Mouse (Mus musculus) left cerebral cortex, adult 9 months (tissue): ENCODE results near the gene 3110082I17Rik.
"Not testable (repeated sequence)": the region's sequence is repeated elsewhere in the genome, so short reads cannot be mapped to it uniquely, and the experiment has no call there.

Source experiments
- DNase-seq, 2 experiments: peaks; one replicate each; pipeline ENCODE4 v3.0.0; 2022; ENCODE audit warnings: low spot score in 2 of 2

3110082I17Rik gene

GRCm38 (mm10) chr5:139394399-139394798 lies 65.9 kb downstream of the 3110082I17Rik start:
- DNase-seq = no peak

GRCm38 (mm10) chr5:139393197-139393588 lies 67.1 kb downstream of the 3110082I17Rik start:
- no peak for DNase-seq

GRCm38 (mm10) chr5:139392219-139393196 lies 67.8 kb downstream of the 3110082I17Rik start:
- DNase-seq = no peak

GRCm38 (mm10) chr5:139391309-139391990 lies 68.9 kb downstream of the 3110082I17Rik start:
- no peak for DNase-seq

- DNase-seq = not testable (repeated sequence)
Measured at GRCm38 (mm10) chr5:139390324-139391119, 69.8 kb downstream of the 3110082I17Rik start.

GRCm38 (mm10) chr5:139389676-139390061 lies 70.7 kb downstream of the 3110082I17Rik start:
- peak in 1 of 2 experiments; percentile 54 for DNase-seq

- peak in 1 of 2 experiments; percentile 52 for DNase-seq
Measured at GRCm38 (mm10) chr5:139388694-139389675, 71.3 kb downstream of the 3110082I17Rik start.

- DNase-seq = no peak
Measured at GRCm38 (mm10) chr5:139388195-139388570, 72.1 kb downstream of the 3110082I17Rik start.

- no peak for DNase-seq
Measured at GRCm38 (mm10) chr5:139387329-139388194, 72.8 kb downstream of the 3110082I17Rik start.

- DNase-seq = no peak
Measured at GRCm38 (mm10) chr5:139386047-139386446, 74.3 kb downstream of the 3110082I17Rik start.

GRCm38 (mm10) chr5:139384531-139384930 lies 75.8 kb downstream of the 3110082I17Rik start:
- no peak for DNase-seq

GRCm38 (mm10) chr5:139383234-139383633 lies 77.1 kb downstream of the 3110082I17Rik start:
- no peak for DNase-seq

- peak in 1 of 2 experiments; percentile 75 for DNase-seq
Measured at GRCm38 (mm10) chr5:139382760-139383159, 77.6 kb downstream of the 3110082I17Rik start.

GRCm38 (mm10) chr5:139381586-139382513 lies 78.5 kb downstream of the 3110082I17Rik start:
- no peak for DNase-seq

GRCm38 (mm10) chr5:139380385-139381248 lies 79.7 kb downstream of the 3110082I17Rik start:
- DNase-seq = peak; percentile 76 to 87

GRCm38 (mm10) chr5:139379771-139380384 lies 80.4 kb downstream of the 3110082I17Rik start:
- DNase-seq = no peak
